Mouse (Mus musculus) ovary, adult 10 weeks (tissue): ENCODE measurements around the gene Saal1. TPM values are rescaled to one million over a fixed set of nuclear protein-coding genes. Genes with fewer than 3 reads are reported as not detected.

Experiments used
- polyA plus RNA-seq: library from polyadenylated mRNA; stranded (reverse); fragments of 350-450 nt; fragmentation: Illumina TruSeq; extraction: RNeasy Lipid Tissue Mini Kit (QIAGEN cat#74804); gene quantifications from one replicate; pipeline ENCODE4 v1.2.3, GENCODE M21; 2014

Gene Saal1
- 8.5 TPM for polyA plus RNA-seq

GRCm38 (mm10) chr7:46710390-46710844 is at the start of gene Saal1:
Gene Saal1 (minus strand): TSS chr7:46710680.

GRCm38 (mm10) chr7:46751490-46751889 is 41.0 kb upstream of the Saal1 start, which contains the start of gene Saa2:
Gene Saa2 (plus strand): TSS chr7:46751790.

GRCm38 (mm10) chr7:46742880-46743279 is 32.4 kb upstream of the Saal1 start, which contains the start of gene Saa1:
Gene Saa1 (minus strand): TSS chr7:46742980.

GRCm38 (mm10) chr7:46732458-46732857 is 22.0 kb upstream of the Saal1 start, which contains the start of gene Saa4:
Gene Saa4 (minus strand): TSS chr7:46732603.

DNA sequence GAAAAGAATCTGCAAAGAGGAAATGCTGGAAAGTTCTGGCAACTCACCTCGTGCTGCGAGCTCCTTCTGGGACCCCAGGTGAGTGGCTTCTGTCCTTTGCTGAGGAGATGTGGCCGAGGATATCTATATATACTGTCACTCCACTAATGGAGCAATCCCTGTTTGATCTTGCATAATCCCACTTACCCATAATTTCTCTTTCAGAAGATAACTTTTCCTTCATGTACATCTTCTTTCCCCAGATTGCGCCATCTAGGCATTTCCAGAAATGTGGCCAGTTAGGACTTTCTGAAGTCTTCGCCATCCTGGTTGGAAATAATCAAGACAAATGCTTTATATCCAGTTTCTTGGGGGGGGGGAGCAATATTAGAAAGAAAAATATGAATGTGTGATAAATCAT is 5.1 kb upstream of the Saal1 start, which contains the start of gene Saa3:
Gene Saa3, minus strand, starts transcription at position 101 of the 400 bp plus-strand sequence.

GRCm38 (mm10) chr7:46672160-46672672 is 38.3 kb downstream of the Saal1 start, which contains the start of gene Tph1:
Gene Tph1 (minus strand): TSS chr7:46672537.

GRCm38 (mm10) chr7:46639692-46640031 is 70.8 kb downstream of the Saal1 start, which contains the start of gene Sergef:
Gene Sergef (minus strand): TSS chr7:46639807.

Other genes with a start within 250 kb of the Saal1 start
- 1.7 TPM for gene Sergef, start 70.9 kb downstream of the Saal1 start, polyA plus RNA-seq
- gene Tph1, start 38.1 kb downstream of the Saal1 start, polyA plus RNA-seq: 0.60 TPM
- 1.9 TPM for gene Saa3, start 5.0 kb upstream of the Saal1 start, polyA plus RNA-seq
- not detected for gene Saa4, start 21.9 kb upstream of the Saal1 start, polyA plus RNA-seq
- gene Saa1, start 32.3 kb upstream of the Saal1 start, polyA plus RNA-seq: not detected
- gene Saa2, start 41.1 kb upstream of the Saal1 start, polyA plus RNA-seq: not detected
- gene Hps5, start 85.4 kb upstream of the Saal1 start, polyA plus RNA-seq: 24.9 TPM
- 86.2 TPM for gene Gtf2h1, start 85.4 kb upstream of the Saal1 start, polyA plus RNA-seq
- 106 TPM for gene Ldha, start 130.8 kb upstream of the Saal1 start, polyA plus RNA-seq
- gene Ldhc, start 150.5 kb upstream of the Saal1 start, polyA plus RNA-seq: 0.74 TPM
- 346 TPM for gene Tsg101, start 209.3 kb upstream of the Saal1 start, polyA plus RNA-seq
- 41.9 TPM for gene Uevld, start 247.8 kb upstream of the Saal1 start, polyA plus RNA-seq